Mouse (Mus musculus): Measurements from ENCODE around the gene Srp72.

Gene Srp72

DNA sequence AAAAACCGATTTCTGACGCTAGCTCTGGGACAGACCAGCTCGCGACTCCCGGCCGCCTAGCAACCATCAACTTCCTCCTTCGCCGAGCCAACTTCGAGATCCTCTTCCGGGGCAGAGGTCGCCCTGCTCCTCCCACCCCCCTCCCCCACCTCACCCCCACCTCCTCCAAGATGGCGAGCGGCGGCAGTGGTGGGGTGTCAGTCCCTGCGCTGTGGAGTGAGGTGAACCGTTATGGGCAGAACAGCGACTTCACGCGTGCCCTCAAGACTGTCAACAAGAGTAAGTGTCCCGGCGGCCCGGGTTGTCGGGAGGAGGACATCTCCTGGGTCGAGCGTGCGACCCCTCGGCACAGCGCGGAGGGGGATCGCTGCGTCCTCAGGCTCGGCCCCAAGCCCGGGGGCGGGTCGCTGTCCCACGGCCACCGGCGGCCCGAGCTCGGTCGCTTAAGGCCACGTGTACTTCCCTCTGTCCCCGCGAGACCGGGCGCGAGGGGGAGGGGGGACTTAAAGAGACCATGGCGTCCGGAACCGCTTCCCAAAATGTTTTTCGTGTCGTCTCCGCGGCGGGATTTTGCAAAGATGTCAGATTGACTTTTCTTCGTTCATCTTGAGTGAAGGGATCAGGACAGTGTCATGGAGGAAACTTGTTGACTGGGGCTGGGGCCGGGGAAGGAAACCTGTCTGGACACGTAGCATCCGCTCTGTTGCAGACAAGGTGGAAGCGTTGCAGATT lies at the start of gene Srp72:
Srp72 (plus strand) TSS at position 130 of the 732 bp plus-strand sequence.
- DNase-seq: peak; percentile 79 to 82

DNA sequence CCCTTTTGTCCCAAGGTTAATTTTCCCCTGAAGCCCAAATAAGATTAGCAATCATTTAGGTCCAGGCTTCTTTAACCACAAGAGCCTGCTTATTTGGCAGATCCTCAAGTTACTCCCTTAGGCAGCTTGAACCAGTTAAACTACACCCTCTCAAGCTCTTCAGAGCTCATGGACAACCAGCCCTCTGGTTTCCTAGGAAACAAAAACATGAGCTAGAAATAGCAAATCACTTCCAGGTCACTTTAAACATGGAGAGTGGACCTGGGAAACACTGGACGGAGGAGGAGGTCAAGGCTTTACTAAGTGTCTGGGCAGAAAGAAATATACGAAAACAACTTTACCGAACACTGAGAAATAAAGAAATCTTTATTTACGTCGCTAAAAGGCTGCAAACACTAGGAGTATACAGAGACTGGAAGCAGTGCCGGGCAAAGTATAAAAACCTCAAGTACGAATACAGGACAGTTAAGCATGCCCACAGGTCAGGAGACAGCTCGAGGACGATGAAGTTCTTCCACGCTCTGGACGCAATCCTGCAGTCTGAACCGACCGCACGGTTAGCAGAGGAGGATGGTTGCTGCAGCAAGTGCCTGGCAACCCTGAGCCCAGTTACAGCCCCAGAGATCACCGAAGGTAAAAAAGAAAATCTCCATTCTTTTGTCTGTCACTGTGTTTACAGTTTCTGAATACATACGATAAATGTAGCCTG lies 46.2 kb upstream of the Srp72 start:
- no peak for DNase-seq

DNA sequence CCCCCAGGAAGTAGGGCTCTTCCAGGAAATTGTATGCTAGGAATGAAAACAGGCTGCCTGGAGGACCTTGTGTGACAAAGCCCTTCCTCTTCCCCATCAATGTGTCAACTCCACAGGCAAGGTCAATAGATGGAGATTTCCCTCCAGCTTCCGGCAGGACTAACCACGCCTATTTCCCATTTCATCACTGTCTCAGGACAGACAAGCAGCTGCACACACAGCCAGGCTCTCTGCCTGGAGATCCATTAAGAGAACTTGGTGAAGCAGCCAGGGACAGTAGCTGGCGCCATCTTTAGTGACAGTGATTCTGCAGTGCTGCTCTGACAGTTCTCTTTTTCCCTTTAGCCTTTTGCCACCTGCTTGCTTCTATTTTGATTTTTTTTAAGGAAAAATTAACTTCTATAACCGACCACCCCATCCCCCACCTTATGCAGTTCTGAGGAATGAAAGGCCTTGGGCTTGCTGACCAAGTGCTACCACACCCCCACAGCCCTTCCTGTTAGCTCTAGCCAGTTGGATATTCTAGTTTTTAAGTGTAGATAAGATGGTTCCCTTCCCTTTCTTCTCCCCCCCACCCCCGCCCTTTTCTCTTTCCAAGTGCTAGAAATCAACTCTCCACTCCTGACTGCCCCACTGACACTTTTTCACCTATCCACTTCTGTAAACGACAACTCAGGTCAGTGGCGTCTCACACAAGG lies 45.2 kb upstream of the Srp72 start:
- no peak for DNase-seq

DNA sequence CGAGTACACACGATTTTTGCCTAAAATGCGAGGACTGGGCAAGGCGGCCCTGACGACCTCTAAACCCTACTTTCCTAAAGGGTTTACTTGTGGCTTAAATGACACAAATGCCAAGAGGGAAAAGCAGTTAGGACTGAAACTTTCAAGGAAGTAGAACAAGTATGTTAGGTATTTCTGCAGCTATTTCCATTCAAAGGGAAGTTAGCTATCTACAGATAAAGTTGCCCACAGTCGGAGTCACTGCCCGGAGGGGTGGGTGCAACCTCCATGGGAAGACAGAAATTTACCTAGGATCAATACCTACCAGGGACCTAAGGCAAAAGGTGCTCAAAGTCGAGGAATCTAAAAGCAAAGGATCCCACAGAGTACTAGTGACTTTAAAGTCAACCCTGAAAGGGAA lies 34.8 kb upstream of the Srp72 start:
- no peak for DNase-seq

DNA sequence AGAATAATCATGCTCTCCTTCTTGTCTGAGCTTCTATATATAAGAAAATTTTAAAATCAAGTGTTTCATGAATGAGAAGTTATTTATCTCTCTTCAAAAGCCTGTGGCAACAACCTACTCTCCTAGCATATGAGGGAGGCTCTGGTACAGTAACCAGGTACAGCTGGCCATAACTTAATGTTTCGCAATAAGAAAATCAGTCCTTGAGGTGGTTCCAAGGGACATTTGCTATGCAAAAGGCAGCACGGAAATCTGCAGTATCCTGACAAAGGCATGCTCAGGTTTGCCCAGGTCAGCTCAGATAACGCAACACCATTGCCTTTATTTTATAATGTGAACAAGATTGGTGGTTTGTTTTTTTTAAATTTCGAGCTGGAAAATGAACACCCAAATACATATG lies 32.5 kb upstream of the Srp72 start:
- no peak for DNase-seq

DNA sequence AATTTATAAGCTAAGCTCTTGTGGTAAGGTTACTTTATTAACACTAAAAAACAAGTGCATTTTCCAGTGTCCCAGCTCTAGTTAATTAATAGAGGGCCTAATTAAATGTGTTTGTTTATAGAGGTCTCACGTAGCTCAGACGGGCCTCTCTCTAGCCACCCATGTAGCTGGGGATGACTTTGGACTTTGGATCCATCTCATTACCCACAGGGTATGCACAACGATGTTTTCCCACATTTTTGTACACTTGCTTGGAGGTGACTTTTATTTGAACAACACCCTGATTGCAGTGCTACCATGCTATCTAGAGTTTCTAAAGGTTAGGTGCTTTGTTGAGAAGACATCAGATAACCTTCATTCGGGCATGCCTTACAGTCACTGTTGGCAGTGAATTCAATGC lies 32.0 kb upstream of the Srp72 start:
- no peak for DNase-seq

DNA sequence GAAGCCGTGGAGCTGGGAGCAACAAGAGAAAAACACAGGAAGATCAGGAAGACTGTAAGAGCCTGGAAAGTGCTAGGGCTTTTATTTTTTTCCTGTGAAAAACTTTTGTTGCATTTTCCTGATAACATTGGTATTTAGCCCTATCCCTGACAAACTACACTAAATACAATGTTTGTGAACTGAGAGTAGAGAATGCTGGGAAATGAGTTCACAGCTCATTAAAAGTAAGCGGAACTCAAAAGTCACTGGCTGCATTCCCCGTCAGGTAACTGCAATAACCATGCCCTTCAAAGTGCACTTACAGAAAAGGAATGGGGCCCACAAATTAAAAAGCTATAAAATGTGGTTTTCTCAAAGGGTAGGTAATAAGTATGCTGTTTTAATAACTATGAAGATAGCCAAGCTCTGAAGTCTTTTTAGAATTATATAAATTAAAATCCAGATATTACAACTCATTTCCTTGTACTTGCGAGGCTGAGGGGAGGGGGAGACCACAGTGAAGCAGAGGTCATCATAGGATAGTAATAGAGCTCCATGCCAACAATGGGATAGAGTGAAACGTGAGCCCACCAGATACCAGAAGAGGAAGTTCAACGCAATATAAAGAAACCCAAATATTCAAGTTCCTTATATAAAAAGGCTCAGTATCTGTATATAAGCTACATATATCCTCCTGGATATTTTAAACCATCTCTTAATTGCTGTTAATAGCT lies 29.4 kb upstream of the Srp72 start:
- DNase-seq: no peak

DNA sequence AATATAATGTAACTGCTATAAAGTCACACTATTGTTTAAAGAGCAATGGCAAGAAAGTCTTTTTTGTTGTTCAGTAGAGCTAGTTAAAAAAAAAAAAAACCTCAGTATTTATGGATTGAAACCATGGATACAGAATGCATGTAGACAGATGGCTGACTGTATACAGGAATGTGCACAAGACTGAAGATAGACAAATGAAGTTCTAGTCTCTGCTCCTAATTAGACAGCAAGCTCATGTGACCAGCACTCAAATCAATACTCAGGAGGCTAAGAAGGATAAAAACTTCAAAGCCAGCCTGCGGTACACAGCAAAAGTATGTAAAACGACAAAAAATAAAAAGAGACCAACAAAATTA lies 28.8 kb upstream of the Srp72 start:
- no peak for DNase-seq

DNA sequence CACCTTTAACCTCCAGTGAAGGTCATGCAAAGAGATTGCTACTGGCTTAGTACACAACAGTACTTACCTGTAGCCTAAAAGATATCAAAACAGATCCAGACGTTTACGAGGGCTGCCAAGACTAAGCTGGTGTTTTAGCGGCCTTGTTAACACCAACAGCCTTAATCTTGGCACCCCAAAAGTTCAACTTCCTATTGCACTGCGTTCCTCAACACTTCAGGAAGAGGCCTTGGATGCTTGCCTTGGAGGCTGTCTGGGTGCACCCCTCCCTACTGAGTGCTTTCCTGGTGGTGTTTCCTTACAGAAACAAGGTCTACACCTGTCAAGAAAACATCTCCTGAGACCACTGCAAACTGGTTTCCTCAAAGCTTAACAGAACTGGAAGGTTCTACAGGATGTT lies 27.3 kb upstream of the Srp72 start:
- DNase-seq: no peak

DNA sequence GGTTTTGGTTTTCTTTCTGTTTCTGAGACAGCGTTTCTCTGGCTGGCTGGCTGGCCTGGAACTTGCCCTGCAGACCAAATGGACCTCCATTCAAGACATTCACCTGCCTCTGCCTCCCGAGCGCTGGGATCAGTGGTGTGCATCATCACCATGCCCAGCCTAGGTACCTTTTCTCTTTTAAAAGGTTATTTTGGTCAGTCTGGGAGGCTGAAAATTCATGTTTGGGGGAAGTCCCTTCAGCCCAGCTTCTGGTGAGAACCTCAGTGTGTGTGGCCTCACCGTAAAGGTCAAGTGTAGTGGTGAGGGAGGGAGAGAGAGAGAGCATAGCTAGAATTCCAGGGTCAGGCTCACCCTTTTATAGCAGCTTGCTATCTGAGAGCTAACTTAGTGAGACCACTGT lies 26.7 kb upstream of the Srp72 start:
- no peak for DNase-seq

DNA sequence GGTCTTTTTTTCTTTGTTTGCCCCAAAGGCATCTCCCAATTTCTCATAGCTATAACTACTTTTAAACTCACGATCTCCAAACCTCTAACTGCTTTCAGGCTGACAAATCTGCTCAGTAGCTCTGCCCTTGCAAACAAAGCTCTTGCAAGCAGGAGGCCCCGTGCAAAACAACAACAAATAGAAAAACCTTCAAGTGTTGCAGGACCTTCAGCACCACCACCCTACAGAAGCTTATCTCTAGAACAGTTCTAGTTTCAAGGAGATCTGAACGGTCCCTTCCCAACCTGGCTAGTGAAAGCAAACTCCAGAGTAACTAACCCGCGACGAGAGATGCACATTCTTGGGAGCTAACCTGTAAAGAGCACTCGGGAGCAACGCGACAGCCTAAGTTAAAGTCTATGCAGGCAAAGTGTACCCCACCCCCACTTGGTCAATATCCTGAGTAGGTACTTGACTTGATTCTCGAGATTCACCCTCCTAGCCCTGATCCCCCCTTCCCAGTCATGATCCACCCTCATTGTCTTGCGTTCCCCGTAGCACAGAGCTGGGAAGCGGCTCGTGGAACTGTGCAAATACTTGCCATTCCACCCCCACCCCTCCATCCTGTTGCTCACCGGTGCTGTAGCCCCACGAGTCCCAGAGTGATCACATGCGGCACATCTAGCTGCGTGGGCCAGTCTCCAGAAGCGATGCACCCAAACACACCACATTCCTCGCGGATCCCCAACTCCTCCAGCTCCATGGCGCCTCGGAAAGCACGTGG lies 24.0 kb upstream of the Srp72 start:
- DNase-seq: no peak

DNA sequence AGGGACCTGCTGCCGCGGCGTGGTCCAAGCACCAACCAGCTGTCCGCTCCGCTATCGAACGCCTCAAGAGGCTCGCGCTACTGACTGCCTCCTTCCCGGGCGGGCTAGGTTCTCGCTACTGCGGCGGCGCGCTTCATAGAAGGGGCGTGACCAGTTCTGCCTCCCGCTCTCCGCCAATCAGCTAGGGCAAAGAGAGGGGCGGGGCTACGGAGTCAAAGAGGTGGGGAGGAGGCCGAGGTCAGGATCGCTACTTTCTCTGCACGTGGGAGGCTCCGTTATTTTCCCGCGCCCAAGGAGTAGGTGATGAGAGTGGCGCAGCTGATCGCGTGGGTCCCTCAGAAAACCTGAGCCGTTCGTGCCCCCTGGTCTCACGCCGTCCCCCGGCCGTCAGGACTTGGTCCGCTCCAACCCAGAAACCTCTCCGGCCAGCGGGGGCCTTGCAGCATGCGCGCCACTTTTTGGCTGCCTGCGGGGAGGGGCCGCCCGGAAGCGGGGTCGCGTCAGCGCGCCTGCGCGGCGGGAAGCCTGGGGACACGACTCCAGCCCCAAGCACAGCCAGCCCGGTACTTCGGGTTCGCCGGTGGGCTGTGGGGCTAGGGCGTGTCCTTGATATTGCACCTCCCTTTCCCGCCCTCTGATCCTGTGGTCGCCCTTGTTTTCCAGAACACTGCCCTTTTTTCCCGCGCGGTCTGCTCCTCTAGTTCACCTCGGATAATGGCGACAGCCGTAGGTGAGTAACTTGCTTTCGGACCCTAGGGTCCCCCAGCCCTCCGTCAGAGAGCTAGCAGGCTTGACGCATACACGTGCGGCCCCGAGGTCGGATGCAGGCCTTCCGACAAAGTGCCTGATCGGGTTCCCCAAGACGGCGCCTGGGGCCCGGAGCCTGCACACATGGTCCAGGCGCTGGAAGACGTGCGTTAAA lies 23.1 kb upstream of the Srp72 start, which contains the start of the genes Paics and Ppat:
Paics (plus strand) TSS at position 202 of the 922 bp plus-strand sequence.
Ppat (minus strand) TSS at position 473 of the 922 bp plus-strand sequence.
- peak; percentile 98 for DNase-seq

DNA sequence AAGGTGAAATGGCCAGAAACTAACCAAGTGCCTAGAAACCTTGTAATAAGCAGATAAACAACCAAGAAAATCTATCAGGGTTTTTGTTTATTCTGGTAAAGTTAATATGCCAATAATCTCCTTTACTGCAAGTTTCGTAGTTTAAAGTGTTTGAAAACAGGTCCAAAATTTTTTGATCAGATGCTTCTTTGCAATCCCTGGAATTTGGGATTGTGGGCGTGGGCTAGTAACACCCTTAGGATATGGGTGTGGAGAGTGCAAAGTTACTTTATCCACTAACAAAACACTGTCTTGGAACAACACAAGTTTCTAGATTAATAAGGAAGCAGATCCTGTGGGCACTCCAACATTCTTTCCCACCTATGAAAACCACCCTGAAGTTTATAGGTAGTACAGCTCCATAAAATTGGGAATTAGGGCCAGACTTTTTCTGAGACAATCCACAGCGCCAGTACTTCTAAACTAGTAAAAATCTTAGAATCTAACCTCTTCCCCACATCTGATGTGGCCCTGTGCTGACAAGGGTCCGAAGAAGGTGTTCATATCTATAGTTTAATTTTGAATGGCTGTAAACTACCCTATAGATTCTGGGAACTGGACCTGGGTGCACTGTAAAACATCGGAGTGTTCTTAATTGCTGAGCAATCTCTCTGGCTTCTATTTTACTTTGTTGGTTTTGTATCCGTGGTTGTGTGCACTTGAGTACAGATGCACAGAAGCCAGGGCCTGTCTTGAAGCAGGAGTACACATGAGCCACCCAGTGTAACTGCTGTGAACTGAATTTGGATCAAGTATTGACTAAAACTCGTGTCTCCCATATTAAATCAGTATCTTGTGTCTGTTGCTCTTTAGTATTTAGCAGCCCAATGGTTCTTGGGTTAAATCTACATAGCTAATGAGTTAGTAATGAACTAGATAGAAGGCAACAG lies 22.1 kb upstream of the Srp72 start:
- no peak for DNase-seq

DNA sequence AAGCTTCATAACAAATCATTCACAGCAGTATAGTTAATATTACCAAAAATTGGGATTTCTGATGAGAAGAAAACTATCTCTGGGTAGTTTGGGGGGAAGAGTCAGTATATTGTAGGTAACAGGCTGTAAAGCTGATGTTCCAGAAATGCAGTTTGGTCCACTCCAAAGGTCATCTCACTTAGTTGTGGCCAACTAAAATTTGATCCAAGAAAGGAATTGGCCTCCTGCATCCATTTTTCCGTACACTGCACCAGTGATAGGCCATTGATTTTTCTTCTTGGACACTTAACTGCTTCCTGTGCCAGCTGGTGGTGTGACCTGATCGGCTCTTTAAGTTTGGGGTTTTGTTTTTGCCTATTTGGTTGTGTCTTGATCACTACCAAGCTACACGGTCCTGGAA lies 20.7 kb upstream of the Srp72 start:
- DNase-seq: no peak

DNA sequence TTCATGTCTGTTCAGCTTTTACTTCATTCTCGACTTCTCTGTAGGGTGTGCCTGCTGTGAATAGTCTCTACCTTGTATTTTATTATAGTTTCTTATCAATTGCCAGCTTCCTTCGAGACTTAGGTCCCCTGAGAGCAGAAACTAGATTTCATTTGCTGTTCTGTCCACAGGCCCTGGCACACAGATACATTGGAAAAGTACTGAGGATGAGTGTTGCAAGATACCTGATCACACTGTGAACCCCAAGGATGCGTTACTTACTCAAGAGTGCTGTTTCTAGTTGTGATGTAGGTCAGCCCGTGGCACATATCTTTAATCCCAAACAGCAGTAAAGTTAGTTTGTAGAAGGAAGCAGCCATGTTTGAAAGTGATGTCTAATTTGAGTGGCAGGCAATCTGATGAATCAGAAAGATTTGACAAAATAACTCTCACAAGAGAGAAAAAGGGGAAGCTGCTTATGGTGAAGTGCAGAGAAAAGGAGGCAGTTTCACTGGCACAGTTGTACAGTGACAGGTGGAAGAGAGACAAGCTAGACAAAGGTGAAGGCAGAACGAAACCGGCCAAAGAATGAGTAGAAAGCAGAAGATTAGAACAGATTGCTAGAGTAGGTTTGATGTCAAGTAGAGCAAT lies 20.1 kb upstream of the Srp72 start:
- DNase-seq: no peak

DNA sequence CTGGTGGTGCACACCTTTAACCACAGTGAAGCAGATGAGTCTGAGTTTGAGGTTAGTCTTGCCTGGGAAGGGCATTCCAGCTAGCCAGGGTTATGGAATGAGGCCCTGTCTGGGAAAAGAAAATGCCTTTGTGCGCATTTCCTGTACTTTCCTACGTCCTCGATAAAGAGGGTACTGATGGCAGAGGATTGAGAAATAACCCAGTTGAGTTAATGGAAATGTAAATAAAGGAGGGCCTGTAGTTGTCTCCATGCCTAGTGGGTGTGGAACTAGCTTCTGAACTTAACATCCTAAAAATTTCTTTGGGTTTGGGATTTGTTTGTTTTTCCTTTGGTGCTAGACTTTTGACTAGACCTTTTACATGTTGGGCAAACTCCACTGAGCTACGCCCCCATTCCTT lies 19.0 kb upstream of the Srp72 start:
- no peak for DNase-seq

DNA sequence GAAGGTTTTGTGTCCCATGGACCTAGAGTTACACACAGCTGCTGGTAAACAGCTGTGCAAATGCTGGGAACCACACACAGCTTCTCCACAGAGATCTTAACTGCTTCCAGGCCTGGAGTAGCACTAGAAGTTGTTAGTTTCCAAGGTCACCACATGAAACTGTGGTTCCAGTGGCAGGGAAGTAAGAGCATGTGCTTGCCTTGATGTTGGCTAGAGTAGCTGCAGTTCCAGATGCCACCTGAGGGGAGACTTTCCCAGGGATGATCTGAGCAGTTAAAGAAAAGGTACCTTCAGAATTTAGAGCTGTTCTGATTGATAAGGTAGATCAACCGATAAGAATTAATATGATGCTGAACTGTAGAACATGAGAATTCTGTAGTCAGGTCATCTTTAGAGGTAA lies 16.5 kb upstream of the Srp72 start:
- no peak for DNase-seq

DNA sequence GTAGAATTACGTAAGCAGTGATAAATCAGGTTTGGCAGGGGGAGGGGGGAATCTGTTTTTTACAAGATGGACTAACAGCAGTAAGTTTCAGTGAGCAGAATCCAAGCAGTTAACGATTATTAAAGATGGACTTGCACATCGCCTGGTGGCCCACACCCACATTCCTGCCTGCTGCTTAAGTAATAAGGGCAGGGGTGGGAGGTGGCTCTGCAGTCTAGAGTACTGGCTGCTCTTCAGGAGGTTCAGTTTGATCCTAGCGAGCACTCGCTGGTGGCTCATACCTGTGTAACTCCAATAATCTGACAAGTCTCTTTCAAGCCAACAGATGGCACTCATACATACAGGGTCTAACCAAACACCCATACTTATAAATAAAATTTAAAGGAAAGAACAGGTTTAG lies 14.9 kb upstream of the Srp72 start:
- DNase-seq: no peak

DNA sequence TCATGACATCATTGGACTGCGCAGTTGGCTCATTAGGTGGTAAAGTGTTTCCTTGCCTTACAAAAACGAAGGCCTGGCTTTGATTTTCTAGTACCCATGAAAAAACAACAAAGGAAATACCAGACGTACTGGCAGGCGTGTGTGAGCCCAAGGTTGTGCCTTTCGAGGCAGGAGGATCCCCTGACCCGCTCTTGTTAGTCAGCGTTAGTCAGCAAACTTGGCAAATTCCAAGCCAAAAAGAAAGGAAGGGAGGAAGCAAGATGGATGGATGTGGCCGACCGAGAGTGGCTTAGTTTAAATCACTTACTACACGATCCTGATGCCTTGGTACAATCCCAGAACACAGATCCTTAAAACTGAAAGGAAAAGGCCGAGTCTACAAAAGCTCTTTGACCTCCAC lies 11.9 kb upstream of the Srp72 start:
- DNase-seq: no peak

DNA sequence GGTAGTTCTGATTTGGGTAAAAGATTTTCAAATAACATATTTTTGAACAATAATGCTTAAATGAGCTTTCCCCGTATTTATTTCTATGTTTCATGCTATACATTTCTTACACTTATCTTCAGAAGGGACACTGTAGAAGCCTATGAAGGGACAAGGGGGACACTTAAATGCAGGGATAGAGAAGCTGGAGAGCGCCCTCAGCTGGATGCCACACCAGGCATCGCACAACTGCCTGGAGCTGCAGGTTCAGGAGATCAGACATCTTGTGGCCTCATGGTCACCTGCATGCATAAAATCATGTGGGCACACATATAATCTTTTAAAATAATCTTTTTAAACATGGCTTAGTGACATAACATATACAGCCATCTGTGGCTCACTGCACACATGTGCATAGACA lies 9.8 kb upstream of the Srp72 start:
- no peak for DNase-seq

All from thymus, postnatal 36 days (tissue).